In the genomic region with DNA sequence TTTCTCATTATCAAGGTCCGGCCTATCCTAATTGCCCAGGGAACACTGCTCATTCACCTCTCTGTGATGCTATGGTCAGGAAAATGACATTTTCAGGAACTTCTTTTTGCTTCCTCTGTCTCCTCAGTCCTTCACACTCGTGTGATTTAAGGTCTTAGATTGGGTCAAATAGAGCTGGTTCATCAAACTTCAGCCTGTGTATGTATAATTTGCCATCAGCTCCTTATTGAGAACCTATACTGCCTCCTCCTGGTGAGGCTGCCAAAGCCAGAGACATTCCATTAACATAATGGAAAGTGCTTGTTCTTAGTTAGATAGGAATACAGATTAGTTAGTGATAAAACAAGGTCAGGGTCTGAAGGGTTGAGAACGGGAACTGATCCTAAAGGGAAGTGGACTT, we compare ENCODE assay signal across 11 mouse cellular contexts.
DNase-seq lines count a peak whose midpoint lies in the region; ATAC-seq and TF ChIP-seq lines count a peak whose summit lies in the region.
"Had no signal": no experiment of that assay in that cellular context is flagged by ENCODE, and none has a peak within 500 bp of the region (broad histone marks: within the 10 kb centered on the region; RNA-seq: fewer than 3 reads in every experiment).

No protein-coding gene starts in this region.

- in situ Hi-C loops in Patski (cut with MboI; ENCODE audit: low pct_unique_long_range_greater_than_20kb) = loop anchor here (25.0 kb wide), 1 partner anchor 778 kb away; no protein-coding TSS in a partner anchor

- no peak overlapping the region for H3K4me2 ChIP-seq in hindbrain, embryonic 12.5 days (replicated peaks)
- H3K4me2 ChIP-seq: liver, embryonic 15.5 days had no signal

- no peak for ATAC-seq in hindbrain, embryonic 12.5 days (ENCODE audit: low FRiP score)
- no peak for ATAC-seq in Patski

- no peaks in the 10 kb centered on the region for H3K36me3 ChIP-seq in hindbrain, embryonic 10.5 days
- H3K36me3 ChIP-seq in hindbrain, embryonic 12.5 days = no peaks in the 10 kb centered on the region
- H3K36me3 ChIP-seq in limb, embryonic 10.5 days = no peaks in the 10 kb centered on the region
- H3K36me3 ChIP-seq: liver, embryonic 15.5 days had no signal

- peak; percentile 51 for TF ChIP-seq CTCF in Patski (IDR thresholded peaks at IDR 0.05)

- no peak overlapping the region for H3K9ac ChIP-seq in hindbrain, embryonic 12.5 days
- H3K9ac ChIP-seq: liver, embryonic 15.5 days; stomach, embryonic 15.5 days had no signal

- no peaks in the 10 kb centered on the region for H3K9me3 ChIP-seq in hindbrain, embryonic 10.5 days
- H3K9me3 ChIP-seq in hindbrain, embryonic 12.5 days (replicated peaks) = no peaks in the 10 kb centered on the region
- no peaks in the 10 kb centered on the region for H3K9me3 ChIP-seq in limb, embryonic 10.5 days (replicated peaks)
- H3K9me3 ChIP-seq: liver, embryonic 15.5 days; stomach, embryonic 15.5 days had no signal

- CTCF ChIA-PET in Patski (lab: Charles Lee) = interaction anchor here (0.6 to 1.5 kb wide), 6 partner anchors 10 to 19 kb away, joined by 3 to 6 read pairs (median 4); no protein-coding TSS in a partner anchor

- H3K27me3 ChIP-seq in hindbrain, embryonic 10.5 days (ENCODE audit: insufficient read depth, poor library complexity, severe bottlenecking) = no peaks in the 10 kb centered on the region
- no peaks in the 10 kb centered on the region for H3K27me3 ChIP-seq in hindbrain, embryonic 12.5 days
- no peaks in the 10 kb centered on the region for H3K27me3 ChIP-seq in Patski
- no peaks in the 10 kb centered on the region for H3K27me3 ChIP-seq in limb, embryonic 10.5 days (ENCODE audit: low read depth, poor library complexity, severe bottlenecking)
- H3K27me3 ChIP-seq: liver, embryonic 15.5 days; stomach, embryonic 15.5 days had no signal

- no peak overlapping the region for H3K27ac ChIP-seq in hindbrain, embryonic 10.5 days
- no peak overlapping the region for H3K27ac ChIP-seq in hindbrain, embryonic 12.5 days
- H3K27ac ChIP-seq in limb, embryonic 10.5 days = no peak overlapping the region
- H3K27ac ChIP-seq: liver, embryonic 15.5 days; stomach, embryonic 15.5 days had no signal

- POLR2A ChIA-PET in Patski (lab: Charles Lee) = no interaction called here

- H3K4me1 ChIP-seq in hindbrain, embryonic 10.5 days (replicated peaks) = peaks cover 14% of the 10 kb centered on the region
- H3K4me1 ChIP-seq in hindbrain, embryonic 12.5 days = peaks cover 10% of the 10 kb centered on the region
- H3K4me1 ChIP-seq in limb, embryonic 10.5 days = peaks cover 14% of the 10 kb centered on the region
- H3K4me1 ChIP-seq: liver, embryonic 15.5 days had no signal

- peak; percentile 20 for DNase-seq in hindbrain, embryonic 10.5 days (ENCODE audit: low spot score)
- DNase-seq in CD4-positive helper T cell, adult 2 months (ENCODE audit: low read depth, low spot score) = peak; percentile 13
- no peak for DNase-seq in Patski (ENCODE audit: low read depth, low spot score)
- DNase-seq in limb, embryonic 10.5 days (ENCODE audit: low spot score) = peak; percentile 40
- no peak for DNase-seq in spleen, adult 18-20 months
- no peak for DNase-seq in heart, adult 8-10 months (ENCODE audit: low spot score)
- DNase-seq in adrenal gland, postnatal 14 days = no peak
- DNase-seq: gastrocnemius, postnatal 10 days had no signal

- H3K4me3 ChIP-seq in hindbrain, embryonic 10.5 days = no peak overlapping the region
- no peak overlapping the region for H3K4me3 ChIP-seq in hindbrain, embryonic 12.5 days
- no peak overlapping the region for H3K4me3 ChIP-seq in limb, embryonic 10.5 days
- H3K4me3 ChIP-seq: liver, embryonic 15.5 days; stomach, embryonic 15.5 days had no signal

- 46% methylated on average over 3 of the region's 3 CpGs for WGBS in hindbrain, embryonic 10.5 days
- WGBS in hindbrain, embryonic 12.5 days = 37% methylated on average over 3 of the region's 3 CpGs
- WGBS in limb, embryonic 10.5 days = 12% methylated on average over 3 of the region's 3 CpGs

Comparison
In these comparisons a context has a peak if more than half of its experiments do, and no peak if none do; other contexts are left out.
1. DNase-seq: peak in hindbrain, embryonic 10.5 days (single experiment), CD4-positive helper T cell, adult 2 months (single experiment) and limb, embryonic 10.5 days (single experiment); none in Patski (single experiment), spleen, adult 18-20 months (0 of 2), heart, adult 8-10 months (single experiment) and adrenal gland, postnatal 14 days (single experiment).